Mouse (Mus musculus) hindbrain, embryonic 16.5 days (tissue): ENCODE measurements at regions not wholly inside any gene's neighbourhood (a gene's known extent, or its start where the extent isn't known, plus 50 kb on each side); places are given as distances from the start of the nearest gene placed in this dataset.

Source experiments
- ATAC-seq: fragments of 200-750 bp; cut with Nextera tagmentation; 2 replicates; pipeline ENCODE4 v1.8.0; 2017; ENCODE audit warnings: moderate TSS enrichment, moderate library complexity
- H3K27ac ChIP-seq: fragments of 300-500 bp; sonication (generic); 2 replicates; pipeline ENCODE4 v1.5.1; 2014; ENCODE audit warnings: low read depth, mild to moderate bottlenecking, control low read depth, low read length, moderate library complexity
- H3K27me3 ChIP-seq: fragments of 300-500 bp; sonication (generic); replicated peaks from 2 replicates; pipeline ENCODE4 v1.6.1; 2014; ENCODE audit warnings: low read length; ENCODE audit not compliant: control insufficient read depth, insufficient read depth
- H3K36me3 ChIP-seq: fragments of 300-500 bp; sonication (generic); 2 replicates; pipeline ENCODE4 v1.6.1; 2014; ENCODE audit warnings: mild to moderate bottlenecking, low read length, moderate library complexity, mixed read lengths; ENCODE audit not compliant: control insufficient read depth, insufficient read depth
- H3K4me1 ChIP-seq: fragments of 300-500 bp; sonication (generic); 2 replicates; pipeline ENCODE4 v1.6.1; 2014; ENCODE audit warnings: low read depth, low read length; ENCODE audit not compliant: control insufficient read depth, insufficient read depth
- H3K4me2 ChIP-seq: fragments of 300-500 bp; sonication (generic); 2 replicates; pipeline ENCODE4 v1.6.1; 2014; ENCODE audit warnings: mild to moderate bottlenecking, low read length, control low read depth, moderate library complexity
- H3K4me3 ChIP-seq: fragments of 300-500 bp; sonication (generic); 2 replicates; pipeline ENCODE4 v1.5.1; 2014; ENCODE audit warnings: mild to moderate bottlenecking, low read length, control low read depth, moderate library complexity
- H3K9ac ChIP-seq: fragments of 300-500 bp; sonication (generic); 2 replicates; pipeline ENCODE4 v1.6.1; 2014; ENCODE audit warnings: low read depth, mild to moderate bottlenecking, control low read depth, low read length, moderate library complexity
- H3K9me3 ChIP-seq: fragments of 300-500 bp; sonication (generic); 2 replicates; pipeline ENCODE4 v1.6.1; 2014; ENCODE audit warnings: mild to moderate bottlenecking, low read length, moderate library complexity; ENCODE audit not compliant: control insufficient read depth
- WGBS: fragments of 180-500 bp; shearing (Covaris S2); extraction: QIAGEN DNeasy Blood & Tissue Kit; methylation state at CpG from one replicate; pipeline ENCODE4 v1.1.7; 2014; 5-methylcytosine and 5-hydroxymethylcytosine counted together

- H3K4me2 ChIP-seq = no peak overlapping the region
- 79% methylated on average over 4 of the region's 4 CpGs for WGBS
- H3K4me3 ChIP-seq = no peak overlapping the region
- no peak overlapping the region for H3K27ac ChIP-seq
- no peaks in the 10 kb centered on the region for H3K36me3 ChIP-seq
- ATAC-seq = no peak
- no peaks in the 10 kb centered on the region for H3K4me1 ChIP-seq
- no peak overlapping the region for H3K9ac ChIP-seq
- no peaks in the 10 kb centered on the region for H3K27me3 ChIP-seq
- H3K9me3 ChIP-seq = no peaks in the 10 kb centered on the region
These were observed 126.8 kb upstream of the Tle4 start for GRCm38 (mm10) chr19:14724637-14725036.

GRCm38 (mm10) chr19:14705791-14706190, 107.9 kb upstream of the Tle4 start:
- ATAC-seq = no peak
- WGBS = 96% methylated on average over 2 of the region's 2 CpGs
- no peak overlapping the region for H3K4me2 ChIP-seq
- no peak overlapping the region for H3K9ac ChIP-seq
- no peak overlapping the region for H3K27ac ChIP-seq
- H3K9me3 ChIP-seq = no peaks in the 10 kb centered on the region
- H3K36me3 ChIP-seq = no peaks in the 10 kb centered on the region
- no peak overlapping the region for H3K4me3 ChIP-seq
- H3K4me1 ChIP-seq = no peaks in the 10 kb centered on the region
- H3K27me3 ChIP-seq = no peaks in the 10 kb centered on the region

GRCm38 (mm10) chr19:14701116-14701515, 103.3 kb upstream of the Tle4 start:
- no peak overlapping the region for H3K4me2 ChIP-seq
- H3K4me3 ChIP-seq = no peak overlapping the region
- WGBS = 70% methylated on average over 4 of the region's 4 CpGs
- no peaks in the 10 kb centered on the region for H3K36me3 ChIP-seq
- H3K4me1 ChIP-seq = no peaks in the 10 kb centered on the region
- H3K27me3 ChIP-seq = no peaks in the 10 kb centered on the region
- no peak for ATAC-seq
- no peak overlapping the region for H3K27ac ChIP-seq
- no peak overlapping the region for H3K9ac ChIP-seq
- H3K9me3 ChIP-seq = no peaks in the 10 kb centered on the region

GRCm38 (mm10) chr19:14695369-14695768, 97.5 kb upstream of the Tle4 start:
- no peaks in the 10 kb centered on the region for H3K4me1 ChIP-seq
- no peak overlapping the region for H3K27ac ChIP-seq
- 92% methylated on average over 10 of the region's 10 CpGs for WGBS
- ATAC-seq = no peak
- H3K9ac ChIP-seq = no peak overlapping the region
- H3K27me3 ChIP-seq = no peaks in the 10 kb centered on the region
- no peak overlapping the region for H3K4me3 ChIP-seq
- no peaks in the 10 kb centered on the region for H3K36me3 ChIP-seq
- no peak overlapping the region for H3K4me2 ChIP-seq
- no peaks in the 10 kb centered on the region for H3K9me3 ChIP-seq

GRCm38 (mm10) chr19:14692183-14692582, 94.3 kb upstream of the Tle4 start:
- Histone ChIP-seq H3K27me3 (no peaks in the 10 kb centered on the region), H3K9me3 (no peaks in the 10 kb centered on the region), H3K27ac (no peak overlapping the region), H3K4me2 (no peak overlapping the region), H3K9ac (no peak overlapping the region), H3K4me3 (no peak overlapping the region), H3K36me3 (no peaks in the 10 kb centered on the region), H3K4me1 (no peaks in the 10 kb centered on the region)
- ATAC-seq = no peak

- no peak for ATAC-seq
- H3K27ac ChIP-seq = no peak overlapping the region
- no peak overlapping the region for H3K9ac ChIP-seq
- H3K9me3 ChIP-seq = no peaks in the 10 kb centered on the region
- H3K36me3 ChIP-seq = no peaks in the 10 kb centered on the region
- H3K4me3 ChIP-seq = no peak overlapping the region
- no peaks in the 10 kb centered on the region for H3K27me3 ChIP-seq
- WGBS = 93% methylated on average over 1 of the region's 1 CpGs
- no peak overlapping the region for H3K4me2 ChIP-seq
- H3K4me1 ChIP-seq = no peaks in the 10 kb centered on the region
These were observed 87.8 kb upstream of the Tle4 start for GRCm38 (mm10) chr19:14685628-14686027.

GRCm38 (mm10) chr19:14684669-14685068, 86.8 kb upstream of the Tle4 start:
- Histone ChIP-seq H3K9me3 (no peaks in the 10 kb centered on the region), H3K4me2 (no peak overlapping the region), H3K27me3 (no peaks in the 10 kb centered on the region), H3K9ac (no peak overlapping the region), H3K36me3 (no peaks in the 10 kb centered on the region), H3K4me1 (no peaks in the 10 kb centered on the region), H3K4me3 (no peak overlapping the region), H3K27ac (no peak overlapping the region)
- no peak for ATAC-seq
- 88% methylated on average over 3 of the region's 3 CpGs for WGBS

GRCm38 (mm10) chr19:14681306-14681705, 83.5 kb upstream of the Tle4 start:
- 79% methylated on average over 11 of the region's 11 CpGs for WGBS
- Histone ChIP-seq H3K4me1 (no peaks in the 10 kb centered on the region), H3K9me3 (no peaks in the 10 kb centered on the region), H3K27ac (no peak overlapping the region), H3K4me2 (no peak overlapping the region), H3K36me3 (no peaks in the 10 kb centered on the region), H3K4me3 (no peak overlapping the region), H3K9ac (no peak overlapping the region), H3K27me3 (no peaks in the 10 kb centered on the region)
- no peak for ATAC-seq

GRCm38 (mm10) chr19:14679776-14680175, 81.9 kb upstream of the Tle4 start:
- no peaks in the 10 kb centered on the region for H3K4me1 ChIP-seq
- ATAC-seq = no peak
- 86% methylated on average over 2 of the region's 2 CpGs for WGBS

GRCm38 (mm10) chr19:14678584-14678983, 80.7 kb upstream of the Tle4 start:
- Histone ChIP-seq H3K4me2 (no peak overlapping the region), H3K36me3 (no peaks in the 10 kb centered on the region), H3K9me3 (no peaks in the 10 kb centered on the region), H3K27ac (no peak overlapping the region), H3K27me3 (no peaks in the 10 kb centered on the region), H3K4me1 (no peaks in the 10 kb centered on the region), H3K4me3 (no peak overlapping the region), H3K9ac (no peak overlapping the region)
- WGBS = 88% methylated on average over 4 of the region's 4 CpGs
- no peak for ATAC-seq

More at GRCm38 (mm10) chr19:14679776-14680175, 81.9 kb upstream of the Tle4 start:
- Histone ChIP-seq H3K9ac (no peak overlapping the region), H3K27me3 (no peaks in the 10 kb centered on the region), H3K9me3 (no peaks in the 10 kb centered on the region), H3K4me2 (no peak overlapping the region), H3K36me3 (no peaks in the 10 kb centered on the region), H3K4me3 (no peak overlapping the region), H3K27ac (no peak overlapping the region)
